ENCODE assay signal across 16 mouse cellular contexts in the genomic region with DNA sequence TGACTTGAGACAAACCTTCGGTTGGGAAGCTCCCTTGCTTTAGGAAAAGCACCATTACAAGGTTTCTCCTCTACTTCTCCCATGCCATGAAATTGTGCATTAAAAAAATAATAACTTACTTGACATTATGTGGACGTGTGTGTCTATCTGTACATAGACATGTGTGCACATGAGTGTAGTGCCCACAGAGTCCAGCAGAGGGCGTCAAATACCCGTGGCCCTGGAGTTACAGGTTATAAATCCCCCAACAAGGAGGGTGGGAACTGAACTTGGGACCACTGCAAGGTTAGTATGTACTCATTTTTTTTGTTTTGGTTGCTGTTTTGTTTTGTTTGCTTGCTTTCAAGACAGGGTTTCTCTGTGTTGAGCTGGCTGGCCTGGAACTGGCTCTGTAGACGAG. TPM values are rescaled to one million over a fixed set of nuclear protein-coding genes. Genes with fewer than 3 reads are reported as not detected.
DNase-seq lines count a peak whose midpoint lies in the region; ATAC-seq and TF ChIP-seq lines count a peak whose summit lies in the region.
"Had no signal": no experiment of that assay in that cellular context is flagged by ENCODE, and none has a peak within 500 bp of the region (broad histone marks: within the 10 kb centered on the region; RNA-seq: fewer than 3 reads in every experiment).

No protein-coding gene starts in this region.

- H3K4me1 ChIP-seq in hindbrain, embryonic 11.5 days (replicated peaks; ENCODE audit: control insufficient read depth, insufficient read depth, low read length), result no peaks in the 10 kb centered on the region
- no peaks in the 10 kb centered on the region for H3K4me1 ChIP-seq in hindbrain, embryonic 16.5 days (ENCODE audit: control insufficient read depth, insufficient read depth, low read depth, low read length)
- H3K4me1 ChIP-seq in lung, embryonic 14.5 days (ENCODE audit: insufficient read depth), result no peaks in the 10 kb centered on the region
- H3K4me1 ChIP-seq in MEL (ENCODE audit: control insufficient read depth in 1 of 2, insufficient read depth in 2 of 2, low read length in 2 of 2), result no peaks in the 10 kb centered on the region
- no peaks in the 10 kb centered on the region for H3K4me1 ChIP-seq in testis, adult 2 months (ENCODE audit: control insufficient read depth, insufficient read depth, low read length)
- H3K4me1 ChIP-seq: embryonic facial prominence, embryonic 15.5 days; hindbrain, embryonic 13.5 days; limb, embryonic 12.5 days; stomach, embryonic 15.5 days had no signal

- no peak for TF ChIP-seq EP300 in MEL (IDR thresholded peaks at IDR 0.05; ENCODE audit: low read depth in 1 of 2, low read length in 2 of 2)

- peak; percentile 29; the same call in 1 of the 2 replicates for TF ChIP-seq CTCF in lung, embryonic 14.5 days (IDR thresholded peaks at IDR 0.05; ENCODE audit: low read depth)
- peak in 1 of 3 experiments; percentile 16; a peak in 1 of 6 replicates for TF ChIP-seq CTCF in MEL (IDR thresholded peaks at IDR 0.05 in 2 of 3, conservative IDR thresholded peaks at IDR 0.05 in 1 of 3; ENCODE audit: control insufficient read depth in 1 of 3, insufficient read depth in 1 of 3, low read depth in 2 of 3, low read length in 3 of 3, poor library complexity in 1 of 3, severe bottlenecking in 1 of 3)
- TF ChIP-seq CTCF in testis, adult 2 months (IDR thresholded peaks at IDR 0.05; ENCODE audit: control insufficient read depth, insufficient read depth, insufficient replicate concordance, low read depth, low read length), result peak; percentile 72; the same call in 1 of the 2 replicates

- H3K4me2 ChIP-seq in hindbrain, embryonic 11.5 days (replicated peaks; ENCODE audit: low read depth, low read length), result no peak overlapping the region
- no peak overlapping the region for H3K4me2 ChIP-seq in hindbrain, embryonic 16.5 days (ENCODE audit: low read length)
- H3K4me2 ChIP-seq in lung, embryonic 14.5 days, result no peak overlapping the region
- H3K4me2 ChIP-seq: embryonic facial prominence, embryonic 15.5 days; hindbrain, embryonic 13.5 days; limb, embryonic 12.5 days; stomach, embryonic 15.5 days had no signal

- H3K27me3 ChIP-seq in hindbrain, embryonic 11.5 days (ENCODE audit: control insufficient read depth, insufficient read depth, low read length), result no peaks in the 10 kb centered on the region
- H3K27me3 ChIP-seq in hindbrain, embryonic 16.5 days (replicated peaks; ENCODE audit: control insufficient read depth, insufficient read depth, low read length), result no peaks in the 10 kb centered on the region
- no peaks in the 10 kb centered on the region for H3K27me3 ChIP-seq in lung, embryonic 14.5 days (ENCODE audit: insufficient read depth, low read length)
- no peaks in the 10 kb centered on the region for H3K27me3 ChIP-seq in MEL (ENCODE audit: control insufficient read depth in 1 of 2, insufficient read depth in 2 of 2, low read length in 2 of 2)
- H3K27me3 ChIP-seq in testis, adult 2 months (ENCODE audit: control insufficient read depth, insufficient read depth, low read length), result no peaks in the 10 kb centered on the region
- H3K27me3 ChIP-seq: embryonic facial prominence, embryonic 15.5 days; hindbrain, embryonic 13.5 days; limb, embryonic 12.5 days; stomach, embryonic 15.5 days had no signal

- no peak; the same call in 1 of the 2 replicates for TF ChIP-seq RAD21 in MEL (IDR thresholded peaks at IDR 0.05; ENCODE audit: low read depth, low read length)

- H3K9ac ChIP-seq in hindbrain, embryonic 11.5 days (ENCODE audit: low read depth, low read length), result no peak overlapping the region
- no peak overlapping the region for H3K9ac ChIP-seq in hindbrain, embryonic 16.5 days (ENCODE audit: low read depth, low read length)
- no peak overlapping the region for H3K9ac ChIP-seq in lung, embryonic 14.5 days
- no peak overlapping the region for H3K9ac ChIP-seq in MEL (ENCODE audit: control insufficient read depth, low read depth, low read length, poor library complexity, severe bottlenecking)
- H3K9ac ChIP-seq: embryonic facial prominence, embryonic 15.5 days; hindbrain, embryonic 13.5 days; limb, embryonic 12.5 days; stomach, embryonic 15.5 days had no signal

- peak; percentile 6 for DNase-seq in hindbrain, embryonic 11.5 days (ENCODE audit: low spot score)
- no peak for DNase-seq in lung, embryonic 14.5 days
- DNase-seq in lung, postnatal 36 days, result no peak
- DNase-seq in MEL (ENCODE audit: low read depth, low spot score), result peak; percentile 3
- DNase-seq in spleen, postnatal 10 days (ENCODE audit: low spot score in 2 of 2), result no peak
- no peak for DNase-seq in heart, adult 18-20 months
- DNase-seq: B cell, adult 2 months; cerebellum, adult 8-10 months had no signal

- no peak for ATAC-seq in hindbrain, embryonic 11.5 days (ENCODE audit: low FRiP score)
- no peak for ATAC-seq in hindbrain, embryonic 16.5 days
- no peak for ATAC-seq in lung, embryonic 14.5 days (ENCODE audit: insufficient read depth)

- H3K27ac ChIP-seq in hindbrain, embryonic 11.5 days (ENCODE audit: low read depth, low read length), result no peak overlapping the region
- no peak overlapping the region for H3K27ac ChIP-seq in hindbrain, embryonic 16.5 days (ENCODE audit: low read depth, low read length)
- no peak overlapping the region for H3K27ac ChIP-seq in lung, embryonic 14.5 days (ENCODE audit: low read depth)
- H3K27ac ChIP-seq in MEL (ENCODE audit: control insufficient read depth, low read depth, low read length), result no peak overlapping the region
- H3K27ac ChIP-seq in testis, adult 2 months (ENCODE audit: control insufficient read depth, insufficient read depth, low read depth, low read length), result no peak overlapping the region
- H3K27ac ChIP-seq: embryonic facial prominence, embryonic 15.5 days; hindbrain, embryonic 13.5 days; limb, embryonic 12.5 days; stomach, embryonic 15.5 days had no signal

- H3K9me3 ChIP-seq in hindbrain, embryonic 11.5 days (ENCODE audit: control insufficient read depth, low read length), result no peaks in the 10 kb centered on the region
- no peaks in the 10 kb centered on the region for H3K9me3 ChIP-seq in hindbrain, embryonic 16.5 days (ENCODE audit: control insufficient read depth, low read length)
- H3K9me3 ChIP-seq in lung, embryonic 14.5 days (ENCODE audit: low read depth, low read length), result no peaks in the 10 kb centered on the region
- H3K9me3 ChIP-seq in MEL (replicated peaks; ENCODE audit: insufficient read depth, low read length), result no peaks in the 10 kb centered on the region
- H3K9me3 ChIP-seq: embryonic facial prominence, embryonic 15.5 days; hindbrain, embryonic 13.5 days; limb, embryonic 12.5 days; stomach, embryonic 15.5 days had no signal

- WGBS in hindbrain, embryonic 11.5 days, result 63% methylated on average over 5 of the region's 5 CpGs
- WGBS in hindbrain, embryonic 16.5 days, result 64% methylated on average over 5 of the region's 5 CpGs
- WGBS in lung, embryonic 14.5 days, result 55% methylated on average over 5 of the region's 5 CpGs

- no peaks in the 10 kb centered on the region for H3K79me2 ChIP-seq in MEL (ENCODE audit: control insufficient read depth, insufficient read depth, low read length, poor library complexity)

- no peak for TF ChIP-seq POLR2A in MEL (IDR thresholded peaks at IDR 0.05; ENCODE audit: control insufficient read depth in 1 of 2, insufficient read depth in 1 of 2, low read depth in 1 of 2, low read length in 2 of 2, poor library complexity in 1 of 2)
- TF ChIP-seq POLR2A in testis, adult 2 months (IDR thresholded peaks at IDR 0.05; ENCODE audit: control insufficient read depth, low read depth, low read length), result no peak

- no peak overlapping the region for H3K4me3 ChIP-seq in hindbrain, embryonic 11.5 days (ENCODE audit: low read depth, low read length)
- no peak overlapping the region for H3K4me3 ChIP-seq in hindbrain, embryonic 16.5 days (ENCODE audit: low read length)
- H3K4me3 ChIP-seq in lung, embryonic 14.5 days (ENCODE audit: low read depth, low read length), result no peak overlapping the region
- H3K4me3 ChIP-seq in MEL (ENCODE audit: control insufficient read depth in 1 of 2, insufficient read depth in 1 of 2, low read depth in 2 of 2, low read length in 2 of 2), result no peak overlapping the region
- H3K4me3 ChIP-seq in testis, adult 2 months (ENCODE audit: control insufficient read depth, low read depth, low read length), result no peak overlapping the region
- H3K4me3 ChIP-seq: embryonic facial prominence, embryonic 15.5 days; hindbrain, embryonic 13.5 days; limb, embryonic 12.5 days; stomach, embryonic 15.5 days had no signal

- no peaks in the 10 kb centered on the region for H3K36me3 ChIP-seq in hindbrain, embryonic 11.5 days (ENCODE audit: control insufficient read depth, insufficient read depth, low read length)
- H3K36me3 ChIP-seq in hindbrain, embryonic 16.5 days (ENCODE audit: control insufficient read depth, insufficient read depth, low read length), result no peaks in the 10 kb centered on the region
- H3K36me3 ChIP-seq in lung, embryonic 14.5 days (ENCODE audit: insufficient read depth), result no peaks in the 10 kb centered on the region
- H3K36me3 ChIP-seq in MEL (ENCODE audit: control insufficient read depth in 1 of 2, insufficient read depth in 2 of 2, low read length in 2 of 2), result no peaks in the 10 kb centered on the region
- no peaks in the 10 kb centered on the region for H3K36me3 ChIP-seq in testis, adult 2 months (ENCODE audit: control insufficient read depth, insufficient read depth, low read length)
- H3K36me3 ChIP-seq: embryonic facial prominence, embryonic 15.5 days; hindbrain, embryonic 13.5 days; limb, embryonic 12.5 days; stomach, embryonic 15.5 days had no signal

TF ChIP-seq in MEL, 35 proteins besides CTCF, POLR2A, EP300 and RAD21:
- TF ChIP-seq E2F4 (IDR thresholded peaks at IDR 0.05; ENCODE audit: borderline replicate concordance, low read depth, low read length) (no peak), MAZ (IDR thresholded peaks at IDR 0.05; ENCODE audit: low read depth, low read length) (no peak), MYC (IDR thresholded peaks at IDR 0.05; ENCODE audit: low read depth, low read length) (no peak), HCFC1 (IDR thresholded peaks at IDR 0.05; ENCODE audit: low read depth, low read length) (no peak)

RNA-seq across cellular contexts. Expression of a gene that starts 42.6 kb away (rescaled TPM):
- 1.6 and 1.7 TPM in 2 replicates for polyA plus RNA-seq in hindbrain, embryonic 11.5 days (2014; fragmentation: Nextera tagmentation; extraction: Ambion mirVana)
- polyA plus RNA-seq in hindbrain, embryonic 16.5 days (2015; fragmentation: Nextera tagmentation; extraction: Ambion mirVana), result 2.7 and 2.8 TPM in 2 replicates
- 1.0 and 1.1 TPM in 2 replicates for polyA plus RNA-seq in lung, embryonic 14.5 days (2014; fragmentation: Nextera tagmentation; extraction: Ambion mirVana)
- total RNA-seq in MEL (2012; rRNA removed), result 0.10 and 0.12 TPM in 2 replicates
- polyA plus RNA-seq in MEL (2012; ENCODE audit: insufficient read depth in 1 of 2, insufficient read length in 2 of 2, low read depth in 1 of 2, low replicate concordance in 2 of 2, missing spikeins in 1 of 2), result under 1 TPM in 1 of 2 experiments, not detected in 1; 0.08 TPM
- polyA plus RNA-seq in testis, adult 2 months (2012; rRNA removed), result 8.7 and 10.1 TPM in 2 replicates
- under 1 TPM in 1 of 2 experiments, not detected in 1; 0.05 TPM for total RNA-seq in heart, adult 18-20 months (2021)
- total RNA-seq: granulocyte monocyte progenitor cell, adult 5-6 weeks; megakaryocyte-erythroid progenitor cell, adult 5-6 weeks had no signal

Comparison
In these comparisons a context has a peak if more than half of its experiments do, and no peak if none do; other contexts are left out.
1. DNase-seq: peak in hindbrain, embryonic 11.5 days (single experiment) and MEL (single experiment); none in lung, embryonic 14.5 days (single experiment), lung, postnatal 36 days (single experiment), spleen, postnatal 10 days (0 of 2) and heart, adult 18-20 months (0 of 2).